Mouse (Mus musculus) frontal cortex, postnatal 10 days (tissue): ENCODE results near the gene Atg14.
"Not testable (repeated sequence)": the region's sequence is repeated elsewhere in the genome, so short reads cannot be mapped to it uniquely, and the experiment has no call there.

ENCODE experiments used
- DNase-seq, 2 experiments: peaks; one replicate each; pipeline ENCODE4 v3.0.0; 2022; ENCODE audit warnings: low spot score in 2 of 2, mixed read lengths in 1 of 2

Atg14 gene

DNA sequence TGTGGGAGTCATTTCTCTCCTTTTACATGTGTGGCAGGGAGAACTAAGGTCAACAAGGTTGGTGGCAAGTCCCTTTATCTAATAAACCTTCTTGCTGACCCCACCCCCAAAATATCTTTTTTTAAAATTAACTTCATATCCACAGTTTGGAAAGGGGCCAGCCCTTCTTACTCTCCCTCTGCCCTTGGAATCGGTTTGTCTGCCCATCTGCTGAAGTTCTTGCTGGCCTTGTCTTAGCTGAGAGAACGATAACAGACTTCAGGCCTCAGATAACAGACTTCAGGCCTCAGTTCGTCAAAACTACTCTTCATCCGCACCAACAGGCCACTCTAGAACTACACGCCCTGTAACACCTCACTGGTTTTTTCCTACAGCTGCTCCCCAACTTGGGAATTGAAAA, 26.2 kb downstream of the Atg14 start:
- no peak for DNase-seq

DNA sequence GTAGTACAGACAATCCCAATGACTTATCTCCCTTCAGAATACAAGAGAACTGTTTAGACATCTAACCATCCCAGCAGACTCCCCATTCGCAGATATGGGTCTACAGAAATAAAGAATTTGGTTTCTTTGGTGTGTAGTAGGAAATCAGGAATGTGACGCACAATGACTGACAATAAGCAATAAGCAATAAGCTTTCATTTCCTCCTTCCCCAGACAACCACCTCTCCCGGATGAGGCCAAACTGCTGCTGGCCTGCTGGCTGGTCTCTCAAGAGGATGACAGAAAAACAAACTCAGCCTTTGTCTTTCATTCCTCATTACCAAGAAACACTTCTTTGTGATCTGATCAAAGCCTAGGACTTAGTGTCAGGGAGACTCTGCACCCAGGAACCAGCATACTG, 28.2 kb downstream of the Atg14 start:
- no peak for DNase-seq

- no peak for DNase-seq
Measured at GRCm38 (mm10) chr14:47541325-47541948, 29.0 kb downstream of the Atg14 start.

GRCm38 (mm10) chr14:47535096-47535495, 35.4 kb downstream of the Atg14 start:
- DNase-seq: no peak

GRCm38 (mm10) chr14:47534176-47534525, 36.3 kb downstream of the Atg14 start:
- no peak for DNase-seq

DNA sequence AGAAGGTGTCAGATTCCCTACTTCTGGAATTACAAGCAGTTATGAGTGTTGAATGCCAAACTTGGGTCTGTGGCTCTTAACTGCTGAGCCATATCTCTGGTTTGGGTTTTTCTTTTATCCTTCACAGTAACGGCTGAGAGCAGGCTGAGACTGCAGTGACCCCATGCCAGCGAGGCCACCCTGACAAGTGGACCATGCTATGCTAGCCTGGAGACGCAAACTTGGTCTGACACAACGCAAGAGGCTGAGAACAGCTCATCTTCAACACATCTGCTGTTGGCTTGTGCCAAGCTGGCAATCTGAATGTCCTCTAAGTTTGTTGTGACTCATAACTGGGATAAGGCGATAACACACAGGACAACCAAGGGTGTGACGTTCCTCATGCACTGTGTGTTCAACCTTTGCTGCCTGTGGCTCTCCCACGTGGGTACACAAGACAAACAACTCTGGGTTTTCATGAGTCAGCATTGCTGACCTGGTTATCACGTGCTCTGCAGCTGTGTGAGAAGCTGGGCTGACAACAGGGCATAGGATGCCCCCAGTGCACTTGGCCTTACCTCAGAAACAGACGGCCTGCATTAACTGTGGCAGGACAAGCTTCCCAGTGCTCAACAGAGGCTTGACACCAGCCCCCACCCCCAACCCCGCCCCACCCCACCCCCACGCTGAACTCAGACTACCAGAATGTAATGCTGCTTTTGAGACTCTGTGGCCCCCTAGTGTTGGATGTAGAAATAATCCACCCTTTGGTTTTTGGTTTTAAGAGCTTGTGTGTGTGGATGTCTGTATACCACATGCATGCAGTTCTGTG, 36.9 kb downstream of the Atg14 start:
- peak; percentile 24 to 31 for DNase-seq

- no peak for DNase-seq
Measured at GRCm38 (mm10) chr14:47532496-47532895, 38.0 kb downstream of the Atg14 start.

- not testable (repeated sequence) for DNase-seq
Measured at GRCm38 (mm10) chr14:47529592-47529991, 40.9 kb downstream of the Atg14 start.

- peak in 1 of 2 experiments; percentile 42 for DNase-seq
Measured at GRCm38 (mm10) chr14:47529019-47529418, 41.4 kb downstream of the Atg14 start.

- no peak for DNase-seq
Measured at GRCm38 (mm10) chr14:47528293-47528692, 42.2 kb downstream of the Atg14 start.

DNA sequence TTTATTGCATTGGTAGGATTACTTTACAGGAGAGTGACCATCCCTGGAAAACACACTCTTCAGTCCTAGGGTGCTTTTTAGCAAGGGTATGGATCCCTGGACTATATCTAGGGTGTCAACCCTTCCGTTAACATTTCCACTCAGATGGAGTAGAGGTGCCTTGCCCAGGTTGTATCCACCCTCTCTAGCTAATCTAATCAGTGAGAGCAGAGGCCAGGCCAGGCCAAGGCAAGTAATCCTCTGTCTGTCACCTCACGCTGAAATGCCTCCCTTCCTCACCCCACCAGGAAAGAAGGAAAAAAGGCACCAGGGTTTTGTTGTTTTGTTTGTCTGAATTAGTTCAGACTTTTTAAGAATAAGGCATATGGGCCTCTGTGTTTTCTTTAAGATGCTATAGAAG, 42.6 kb downstream of the Atg14 start:
- no peak for DNase-seq

GRCm38 (mm10) chr14:47525861-47526260, 44.6 kb downstream of the Atg14 start:
- DNase-seq: no peak

DNA sequence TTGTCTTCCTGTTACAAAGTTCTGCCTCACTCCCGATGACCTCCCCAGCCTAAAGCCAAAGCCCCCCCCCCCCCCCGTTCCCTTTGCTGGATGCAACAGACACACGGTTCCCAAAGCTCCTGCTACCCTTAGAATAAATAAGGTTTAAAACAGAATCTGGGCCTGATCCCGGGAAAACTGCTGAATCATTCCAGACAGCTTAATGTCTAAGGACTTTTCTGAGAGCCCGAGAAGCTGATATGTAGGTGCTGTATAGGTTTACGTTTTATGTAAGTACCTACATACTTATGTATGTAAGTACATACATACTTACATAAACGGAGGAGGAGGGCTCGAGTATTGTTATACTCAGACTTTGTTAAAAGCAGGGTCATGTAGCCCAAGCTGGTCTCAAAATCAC, 45.1 kb downstream of the Atg14 start:
- DNase-seq: no peak

GRCm38 (mm10) chr14:47522301-47522700, 48.1 kb downstream of the Atg14 start:
- no peak for DNase-seq

- no peak for DNase-seq
Measured at GRCm38 (mm10) chr14:47521609-47522008, 48.8 kb downstream of the Atg14 start.

DNA sequence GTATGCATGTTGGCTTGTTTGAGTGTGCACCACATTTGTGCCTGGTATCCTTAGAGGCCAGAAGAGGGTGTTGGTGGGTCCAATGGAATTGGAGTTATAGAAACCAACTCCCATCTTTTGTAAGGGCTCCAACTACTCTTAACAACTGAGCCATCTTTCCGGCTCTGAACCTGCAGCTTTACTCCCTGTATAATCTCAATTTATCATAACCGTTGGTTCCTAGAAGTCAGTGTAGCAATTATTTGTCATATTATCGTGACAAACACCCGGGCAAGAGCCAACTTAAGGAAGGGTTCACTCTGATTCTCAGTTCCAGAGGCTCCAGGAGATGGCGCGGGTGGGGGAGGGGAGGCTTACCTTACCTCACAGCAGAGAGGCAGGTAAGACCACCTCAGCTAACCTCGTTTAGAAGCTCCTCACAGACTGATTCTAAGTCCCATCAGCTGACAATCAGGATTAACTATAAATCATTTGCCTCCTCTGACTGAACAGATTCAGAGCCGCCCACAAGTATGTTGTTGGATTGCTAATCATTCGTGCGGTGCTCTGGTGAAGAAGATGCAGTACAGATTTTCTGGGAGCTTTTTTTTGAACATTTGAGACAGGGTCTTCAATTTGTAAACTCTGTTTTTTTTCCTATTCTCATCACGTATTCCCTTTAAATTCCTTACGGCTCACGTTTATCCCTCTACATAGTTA, 49.5 kb downstream of the Atg14 start:
- no peak for DNase-seq

- DNase-seq: no peak
Measured at GRCm38 (mm10) chr14:47518619-47519018, 51.8 kb downstream of the Atg14 start.

DNA sequence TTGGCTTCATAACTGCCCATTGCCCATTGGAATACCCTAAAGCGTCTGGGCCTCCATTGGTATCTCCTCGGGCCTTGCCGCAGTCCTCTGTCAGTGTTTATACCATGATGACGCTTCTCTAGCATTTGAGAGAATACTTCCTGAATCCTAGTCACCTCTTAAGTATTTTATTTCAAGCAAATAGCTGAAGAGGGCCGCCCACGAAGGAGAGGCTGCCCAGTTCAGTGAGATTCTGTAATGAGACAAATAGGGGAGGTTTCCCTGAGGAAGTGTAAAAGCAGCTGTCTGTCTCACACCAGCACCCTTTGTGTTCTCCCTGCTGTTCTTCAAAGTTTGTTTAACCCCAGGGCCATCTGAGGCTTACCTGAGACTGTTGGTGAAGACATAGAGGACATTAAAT, 53.7 kb downstream of the Atg14 start:
- no peak for DNase-seq

DNA sequence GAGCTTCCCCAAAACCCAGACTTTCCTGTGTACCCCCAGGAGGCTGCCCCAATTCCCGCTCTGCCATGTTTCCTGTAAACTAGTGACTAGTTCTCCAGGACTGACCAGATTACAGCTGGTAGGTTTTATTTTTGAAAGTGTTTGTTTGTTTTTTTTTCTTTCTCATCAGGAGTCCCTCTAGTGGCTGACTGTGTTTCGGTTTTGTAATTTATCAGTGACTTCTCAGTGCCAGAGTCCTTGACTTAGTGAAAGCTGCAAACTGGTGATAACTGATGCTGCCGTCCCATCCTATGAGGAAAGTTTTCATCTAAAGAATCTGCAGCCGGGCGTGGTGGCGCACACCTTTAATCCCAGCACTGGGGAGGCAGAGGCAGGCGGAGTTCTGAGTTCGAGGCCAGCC, 54.8 kb downstream of the Atg14 start:
- DNase-seq: no peak

GRCm38 (mm10) chr14:47514816-47515453, 55.5 kb downstream of the Atg14 start:
- DNase-seq: no peak

- DNase-seq: no peak
Measured at GRCm38 (mm10) chr14:47513606-47514005, 56.8 kb downstream of the Atg14 start.

GRCm38 (mm10) chr14:47510244-47510643, 60.2 kb downstream of the Atg14 start:
- DNase-seq: no peak
